Mouse (Mus musculus) fibroblast of lung, adult 2 months (primary cell): ENCODE measurements around the gene Tsen15.
"Not testable (repeated sequence)": the region's sequence is repeated elsewhere in the genome, so short reads cannot be mapped to it uniquely, and the experiment has no call there.

ENCODE experiments used
- DNase-seq: peaks from one replicate; pipeline ENCODE4 v3.0.0-alpha.2; 2011; ENCODE audit warnings: low read depth

The Tsen15 gene

DNA sequence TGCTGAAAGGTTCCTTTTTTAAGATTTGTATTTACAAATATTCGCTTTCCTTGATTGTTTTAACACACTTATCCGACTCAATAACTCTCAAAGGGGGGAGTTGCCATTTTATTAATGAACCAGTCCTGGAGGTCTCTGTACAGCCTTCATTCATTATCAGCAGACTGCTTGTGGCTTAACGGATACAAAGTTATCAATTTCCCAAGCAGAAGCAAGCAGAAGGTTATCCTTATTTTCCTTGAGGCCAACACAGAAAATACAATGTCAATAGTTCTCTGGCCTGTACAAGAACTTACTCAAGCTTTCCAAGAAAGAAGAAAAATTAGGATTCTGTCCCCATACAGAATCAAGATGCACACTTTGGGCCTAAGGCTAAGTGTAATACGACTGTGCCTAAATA lies 795 bp downstream of the Tsen15 start:
- DNase-seq = not testable (repeated sequence)

- DNase-seq = no peak
Measured at GRCm38 (mm10) chr1:152384589-152384988, 1.9 kb downstream of the Tsen15 start.

DNA sequence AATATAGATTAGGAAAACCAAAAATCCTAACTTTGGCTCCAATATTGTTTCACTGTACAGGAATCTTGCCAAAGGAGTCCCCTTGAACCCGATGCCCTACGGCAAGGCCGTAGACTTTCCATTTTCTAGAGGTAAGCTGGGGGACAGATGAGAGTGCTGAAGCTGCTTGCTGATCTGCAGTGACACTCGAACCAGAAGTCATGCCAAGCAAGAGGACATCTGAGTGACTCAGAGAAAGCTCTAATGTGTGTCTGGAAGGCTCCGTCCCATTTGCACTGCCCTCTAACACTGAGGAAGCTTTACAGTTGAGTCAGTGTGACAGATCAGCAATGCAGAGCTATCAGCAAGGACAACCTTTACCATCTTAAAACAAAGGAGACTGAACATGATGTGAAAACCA lies 8.2 kb downstream of the Tsen15 start:
- DNase-seq = no peak

GRCm38 (mm10) chr1:152369139-152369538 lies 17.3 kb downstream of the Tsen15 start:
- DNase-seq = peak; percentile 58

DNA sequence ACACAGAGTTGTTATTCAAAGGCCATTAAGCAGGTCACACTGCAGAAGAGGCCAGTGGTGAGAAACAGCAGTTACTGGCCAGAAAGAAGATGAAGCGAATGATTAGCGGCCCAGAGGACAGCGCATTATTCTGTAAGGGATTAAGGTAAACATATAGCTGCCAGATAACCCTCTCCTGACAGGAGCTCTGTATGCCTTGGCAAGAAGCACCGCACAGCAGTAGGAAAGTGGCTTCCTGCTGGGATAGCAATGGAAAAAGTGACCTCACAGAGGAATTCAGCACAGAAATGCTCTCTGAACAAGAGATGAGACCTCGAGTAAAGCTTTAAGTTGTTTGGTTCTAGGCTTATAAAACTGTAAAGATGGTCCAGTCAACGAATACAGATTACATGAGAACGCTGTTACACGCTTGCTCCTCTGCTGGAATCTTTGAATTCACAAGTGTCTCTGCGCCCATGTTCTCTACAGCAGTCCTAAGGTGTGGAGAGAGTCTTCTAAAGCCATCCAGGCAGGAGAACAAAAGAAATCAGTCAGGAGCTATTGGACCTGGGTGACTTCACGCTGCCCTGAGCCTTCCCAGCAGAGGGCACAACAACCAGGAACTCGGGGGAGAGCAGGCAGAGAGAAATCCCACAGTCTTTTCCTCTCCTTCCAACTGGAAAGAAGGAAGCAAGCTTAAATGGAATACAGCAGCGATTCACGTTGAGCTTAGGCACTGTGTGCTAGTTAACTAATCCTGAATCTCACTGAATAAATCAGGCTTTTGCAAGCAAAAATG lies 18.0 kb downstream of the Tsen15 start:
- DNase-seq = no peak

- no peak for DNase-seq
Measured at GRCm38 (mm10) chr1:152356721-152357120, 29.8 kb downstream of the Tsen15 start.

- no peak for DNase-seq
Measured at GRCm38 (mm10) chr1:152347946-152348345, 38.5 kb downstream of the Tsen15 start.

- DNase-seq = no peak
Measured at GRCm38 (mm10) chr1:152324024-152324423, 62.5 kb downstream of the Tsen15 start.
